Mouse (Mus musculus): ENCODE results near the gene Krt18.

DNA sequence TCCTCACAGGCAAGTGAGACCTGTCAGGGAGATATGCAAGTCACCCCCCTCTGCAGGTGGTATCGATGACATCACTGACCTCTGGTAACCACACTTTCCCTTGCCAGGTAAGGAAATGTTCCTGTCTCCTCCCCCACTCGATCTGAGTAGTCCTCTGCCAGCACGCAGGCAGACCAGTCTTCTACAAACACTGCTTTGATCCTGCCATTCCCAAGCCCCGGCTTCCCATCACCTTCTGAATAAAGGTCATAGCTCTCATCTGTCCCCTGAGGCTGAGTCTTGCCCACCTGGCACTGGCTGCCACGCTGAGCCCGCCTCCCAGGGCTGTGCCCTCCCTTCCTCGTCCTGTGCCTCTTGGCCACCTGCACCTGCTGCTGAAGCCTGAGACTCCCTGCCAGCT lies 11.2 kb upstream of the Krt18 start:
- TF ChIP-seq CTCF (IDR thresholded peaks at IDR 0.05; ENCODE audit: borderline replicate concordance, insufficient read depth, low read depth, low read length) (no peak), POLR2A (IDR thresholded peaks at IDR 0.05; ENCODE audit: borderline replicate concordance, insufficient read depth, low read length) (no peak)

Data from cerebellum, adult 2 months (tissue).